Mouse (Mus musculus) liver, embryonic 11.5 days (tissue): Measurements from ENCODE around the gene Asic3. TPM values are rescaled to one million over a fixed set of nuclear protein-coding genes. Genes with fewer than 3 reads are reported as not detected.

Source experiments
- ATAC-seq: fragments of 200-750 bp; cut with Nextera tagmentation; replicated peaks from 2 replicates; pipeline ENCODE4 v1.8.0; 2017; ENCODE audit warnings: moderate number of reproducible peaks, mild to moderate bottlenecking, moderate TSS enrichment, moderate library complexity; ENCODE audit not compliant: low FRiP score
- DNase-seq: peaks from one replicate; pipeline ENCODE4 v3.0.0-alpha.2; 2017; ENCODE audit warnings: low spot score
- H3K27ac ChIP-seq: fragments of 300-500 bp; sonication (generic); 2 replicates; pipeline ENCODE4 v1.5.1; 2014; ENCODE audit warnings: mild to moderate bottlenecking, low read depth, low read length, control low read depth
- H3K27me3 ChIP-seq: fragments of 300-500 bp; sonication (generic); replicated peaks from 2 replicates; pipeline ENCODE4 v1.6.1; 2014; ENCODE audit warnings: low read length, mixed read lengths; ENCODE audit not compliant: control insufficient read depth, insufficient read depth
- H3K36me3 ChIP-seq: fragments of 300-500 bp; sonication (generic); 2 replicates; pipeline ENCODE4 v1.6.1; 2014; ENCODE audit warnings: mild to moderate bottlenecking, low read length, moderate library complexity, mixed read lengths; ENCODE audit not compliant: control insufficient read depth, insufficient read depth
- H3K4me1 ChIP-seq: fragments of 300-500 bp; sonication (generic); replicated peaks from 2 replicates; pipeline ENCODE4 v1.6.1; 2014; ENCODE audit warnings: low read length, mixed read lengths; ENCODE audit not compliant: control insufficient read depth, insufficient read depth
- H3K4me2 ChIP-seq: fragments of 300-500 bp; sonication (generic); 2 replicates; pipeline ENCODE4 v1.6.1; 2014; ENCODE audit warnings: mild to moderate bottlenecking, control low read depth, moderate library complexity
- H3K4me3 ChIP-seq: fragments of 300-500 bp; sonication (generic); 2 replicates; pipeline ENCODE4 v1.5.1; 2014; ENCODE audit warnings: low read depth, low read length, control low read depth
- H3K9ac ChIP-seq: fragments of 300-500 bp; sonication (generic); 2 replicates; pipeline ENCODE4 v1.6.1; 2014; ENCODE audit warnings: low read depth, low read length, control low read depth
- H3K9me3 ChIP-seq: fragments of 300-500 bp; sonication (generic); 2 replicates; pipeline ENCODE4 v1.6.1; 2016; ENCODE audit warnings: low read length, inconsistent platforms, mixed read lengths; ENCODE audit not compliant: control insufficient read depth
- WGBS: fragments of 180-500 bp; shearing (Covaris S2); extraction: QIAGEN DNeasy Blood & Tissue Kit; methylation state at CpG from one replicate; pipeline ENCODE4 v1.1.7; 2014; 5-methylcytosine and 5-hydroxymethylcytosine counted together
- polyA plus RNA-seq: library from polyadenylated mRNA; unstranded; fragments of >200 nt; fragmentation: Nextera tagmentation; extraction: Ambion mirVana; gene quantifications from 2 replicates; pipeline ENCODE4 v1.2.1, GENCODE M21; 2014

Asic3 gene
- polyA plus RNA-seq, 1 experiment from 2014 or later, result not detected

- Histone ChIP-seq H3K4me3 (no peak overlapping the region), H3K9ac (no peak overlapping the region), H3K27ac (no peak overlapping the region), H3K27me3 (no peaks in the 10 kb centered on the region; the same call in 1 of the 2 replicates), H3K4me2 (no peak overlapping the region), H3K36me3 (no peaks in the 10 kb centered on the region), H3K4me1 (no peaks in the 10 kb centered on the region), H3K9me3 (no peaks in the 10 kb centered on the region)
- ATAC-seq (no peak), DNase-seq (no peak)
- WGBS, result 74% methylated on average over 6 of the region's 6 CpGs
Measured at GRCm38 (mm10) chr5:24374216-24374615, 39.0 kb upstream of the Asic3 start.

- ATAC-seq, result no peak
- H3K9ac ChIP-seq, result no peak overlapping the region
- H3K27ac ChIP-seq, result no peak overlapping the region
- no peak overlapping the region for H3K4me3 ChIP-seq
- no peaks in the 10 kb centered on the region for H3K9me3 ChIP-seq
- no peaks in the 10 kb centered on the region for H3K4me1 ChIP-seq
- no peak overlapping the region for H3K4me2 ChIP-seq
- no peaks in the 10 kb centered on the region; the same call in 1 of the 2 replicates for H3K27me3 ChIP-seq
- WGBS, result 80% methylated on average over 7 of the region's 7 CpGs
- no peaks in the 10 kb centered on the region for H3K36me3 ChIP-seq
- no peak for DNase-seq
Measured at GRCm38 (mm10) chr5:24374666-24375328, 38.4 kb upstream of the Asic3 start.

DNA sequence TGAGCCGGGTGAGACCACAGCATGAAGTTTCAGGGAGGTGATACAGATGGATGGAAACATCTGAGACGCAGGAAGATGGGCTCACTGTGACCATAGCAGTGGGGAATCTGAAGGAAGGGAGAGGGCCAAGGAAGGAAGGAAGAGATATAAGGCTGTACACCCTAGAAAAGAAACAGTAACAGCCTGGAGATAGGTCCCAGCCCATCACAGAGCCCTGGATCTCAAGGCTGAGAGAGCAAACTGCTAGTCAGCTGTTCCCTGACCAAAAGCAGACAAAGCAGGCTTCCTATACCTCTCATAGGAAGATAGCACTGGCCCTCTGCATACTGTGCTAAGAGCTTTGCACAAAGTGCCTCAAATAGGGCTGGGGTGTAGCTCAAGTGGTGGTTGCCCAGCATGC lies 34.5 kb upstream of the Asic3 start:
- no peak overlapping the region for H3K27ac ChIP-seq
- peaks cover 4% of the 10 kb centered on the region; the same call in 1 of the 2 replicates for H3K27me3 ChIP-seq
- no peaks in the 10 kb centered on the region for H3K9me3 ChIP-seq
- WGBS, result 66% methylated on average over 2 of the region's 2 CpGs
- H3K4me3 ChIP-seq, result no peak overlapping the region
- H3K4me2 ChIP-seq, result no peak overlapping the region
- H3K36me3 ChIP-seq, result no peaks in the 10 kb centered on the region
- DNase-seq, result no peak
- H3K9ac ChIP-seq, result no peak overlapping the region
- peaks cover 4% of the 10 kb centered on the region for H3K4me1 ChIP-seq
- ATAC-seq, result no peak

- 74% methylated on average over 4 of the region's 4 CpGs for WGBS
- Histone ChIP-seq H3K4me3 (no peak overlapping the region), H3K27ac (no peak overlapping the region), H3K9me3 (no peaks in the 10 kb centered on the region), H3K4me1 (peaks cover 11% of the 10 kb centered on the region), H3K36me3 (no peaks in the 10 kb centered on the region), H3K4me2 (no peak overlapping the region), H3K9ac (no peak overlapping the region), H3K27me3 (peaks cover 4% of the 10 kb centered on the region; the same call in 1 of the 2 replicates)
- DNase-seq (no peak), ATAC-seq (no peak)
Measured at GRCm38 (mm10) chr5:24379501-24379900, 33.7 kb upstream of the Asic3 start.

- WGBS, result 75% methylated on average over 4 of the region's 4 CpGs
- Histone ChIP-seq H3K9ac (no peak overlapping the region), H3K4me2 (no peak overlapping the region), H3K36me3 (no peaks in the 10 kb centered on the region), H3K9me3 (no peaks in the 10 kb centered on the region), H3K4me1 (peaks cover 14% of the 10 kb centered on the region), H3K4me3 (no peak overlapping the region), H3K27ac (no peak overlapping the region), H3K27me3 (peaks cover 7% of the 10 kb centered on the region; the same call in 1 of the 2 replicates)
- ATAC-seq (no peak), DNase-seq (no peak)
Measured at GRCm38 (mm10) chr5:24380499-24380898, 32.7 kb upstream of the Asic3 start.

GRCm38 (mm10) chr5:24381486-24381885 lies 31.7 kb upstream of the Asic3 start:
- H3K4me2 ChIP-seq, result no peak overlapping the region
- H3K9me3 ChIP-seq, result no peaks in the 10 kb centered on the region
- peaks cover 14% of the 10 kb centered on the region for H3K4me1 ChIP-seq
- ATAC-seq (no peak), DNase-seq (no peak)
- no peak overlapping the region for H3K9ac ChIP-seq
- no peaks in the 10 kb centered on the region for H3K36me3 ChIP-seq
- WGBS, result 69% methylated on average over 6 of the region's 6 CpGs
- H3K4me3 ChIP-seq, result no peak overlapping the region
- no peak overlapping the region for H3K27ac ChIP-seq
- H3K27me3 ChIP-seq, result peaks cover 15% of the 10 kb centered on the region

DNA sequence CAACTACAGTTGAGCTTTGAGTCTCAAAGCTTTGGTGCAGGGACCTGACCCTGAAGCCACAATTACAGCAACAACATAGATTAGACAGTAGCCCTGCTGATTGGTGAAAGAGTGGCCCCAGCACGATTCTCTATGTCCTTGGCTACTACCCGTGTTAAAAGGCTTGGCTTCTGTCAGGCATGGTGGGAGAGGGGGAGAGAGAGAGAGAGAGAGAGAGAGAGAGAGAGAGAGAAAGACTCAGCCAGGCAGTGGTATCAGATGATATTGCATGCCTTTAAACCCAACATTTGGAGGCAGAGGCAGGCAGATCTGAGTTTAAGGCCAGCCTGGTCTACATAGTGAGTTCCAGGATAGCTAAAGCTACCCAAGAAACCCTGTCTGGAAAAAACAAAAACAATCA lies 31.2 kb upstream of the Asic3 start:
- no peak for DNase-seq
- ATAC-seq, result no peak
- peaks cover 14% of the 10 kb centered on the region for H3K4me1 ChIP-seq
- H3K27ac ChIP-seq, result no peak overlapping the region
- 66% methylated on average over 2 of the region's 2 CpGs for WGBS
- H3K27me3 ChIP-seq, result peaks cover 20% of the 10 kb centered on the region
- H3K4me2 ChIP-seq, result no peak overlapping the region
- H3K4me3 ChIP-seq, result no peak overlapping the region
- no peaks in the 10 kb centered on the region for H3K36me3 ChIP-seq
- no peak overlapping the region for H3K9ac ChIP-seq
- H3K9me3 ChIP-seq, result no peaks in the 10 kb centered on the region

GRCm38 (mm10) chr5:24383026-24383859 lies 29.9 kb upstream of the Asic3 start:
- peaks cover 25% of the 10 kb centered on the region for H3K4me1 ChIP-seq

More at GRCm38 (mm10) chr5:24383026-24383859, 29.9 kb upstream of the Asic3 start:
- H3K9ac ChIP-seq, result peak overlapping the region; percentile 51
- H3K27me3 ChIP-seq, result peaks cover 33% of the 10 kb centered on the region
- ATAC-seq (peak; percentile 90), DNase-seq (peak; percentile 90)
- 2% methylated on average over 34 of the region's 34 CpGs for whole genome bisulfite sequencing
- H3K36me3 ChIP-seq, result no peaks in the 10 kb centered on the region
- H3K4me2 ChIP-seq, result peak overlapping the region; percentile 83
- H3K9me3 ChIP-seq, result no peaks in the 10 kb centered on the region
- peak overlapping the region; percentile 58 for H3K4me3 ChIP-seq
- H3K27ac ChIP-seq, result peak overlapping the region; percentile 7; the same call in 1 of the 2 replicates
